Mouse (Mus musculus): ENCODE measurements at regions not wholly inside any gene's neighbourhood (a gene's known extent, or its start where the extent isn't known, plus 50 kb on each side); places are given as distances from the start of the nearest gene placed in this dataset.

DNA sequence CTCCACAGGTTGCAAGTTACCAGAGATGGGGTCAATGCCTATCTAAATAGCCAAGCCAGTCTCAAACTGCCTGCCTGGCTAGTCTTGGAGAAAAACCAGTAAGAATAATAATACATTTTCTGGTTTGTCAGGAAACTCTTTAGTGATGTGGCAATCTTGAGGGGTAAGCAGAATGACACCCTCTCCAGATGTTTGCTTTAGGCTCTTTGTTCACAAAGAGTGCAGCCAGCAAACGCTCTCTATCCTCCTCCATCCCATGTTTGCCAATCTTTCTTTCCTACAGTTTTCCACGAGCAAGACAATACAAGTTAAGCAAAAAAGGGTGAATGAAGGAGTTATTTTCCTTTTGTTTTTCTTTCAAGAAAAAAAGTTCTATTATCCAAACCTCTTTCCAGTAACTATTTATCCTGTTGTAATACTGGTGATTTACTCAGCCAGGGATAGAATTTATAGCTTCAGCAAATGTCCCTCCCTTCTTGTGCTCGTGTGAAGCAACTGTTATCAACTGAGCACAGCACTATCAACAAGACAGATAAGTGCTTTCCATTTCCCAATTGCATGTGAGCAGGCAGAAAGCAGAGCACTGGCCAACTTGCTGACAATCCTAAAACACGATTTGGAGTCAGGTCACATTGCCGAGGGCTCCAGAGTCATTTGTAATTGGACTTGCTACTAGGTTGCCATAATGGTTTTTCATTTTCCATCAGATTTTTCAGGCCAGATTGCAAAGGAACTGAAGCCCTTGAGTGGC lies 873.5 kb downstream of the Rapgef2 start:
- no peaks in the 10 kb centered on the region for H3K9me3 ChIP-seq (ENCODE audit: low read length)
- ATAC-seq: no peak
- no peaks in the 10 kb centered on the region for H3K4me1 ChIP-seq (ENCODE audit: insufficient read depth, low read length)
- H3K27me3 ChIP-seq (ENCODE audit: insufficient read depth, low read length): no peaks in the 10 kb centered on the region
- H3K27ac ChIP-seq: no peak overlapping the region
- no peak for TF ChIP-seq CTCF (IDR thresholded peaks at IDR 0.05; ENCODE audit: low read depth)
- H3K4me2 ChIP-seq (ENCODE audit: low read depth, low read length): no peak overlapping the region
- H3K9ac ChIP-seq (replicated peaks; ENCODE audit: low read length): no peak overlapping the region
- H3K4me3 ChIP-seq (ENCODE audit: low read length): no peak overlapping the region
- DNase-seq (ENCODE audit: low spot score): no peak
- H3K36me3 ChIP-seq (ENCODE audit: insufficient read depth, low read length): no peaks in the 10 kb centered on the region
- 55% methylated on average over 5 of the region's 5 CpGs for WGBS

DNA sequence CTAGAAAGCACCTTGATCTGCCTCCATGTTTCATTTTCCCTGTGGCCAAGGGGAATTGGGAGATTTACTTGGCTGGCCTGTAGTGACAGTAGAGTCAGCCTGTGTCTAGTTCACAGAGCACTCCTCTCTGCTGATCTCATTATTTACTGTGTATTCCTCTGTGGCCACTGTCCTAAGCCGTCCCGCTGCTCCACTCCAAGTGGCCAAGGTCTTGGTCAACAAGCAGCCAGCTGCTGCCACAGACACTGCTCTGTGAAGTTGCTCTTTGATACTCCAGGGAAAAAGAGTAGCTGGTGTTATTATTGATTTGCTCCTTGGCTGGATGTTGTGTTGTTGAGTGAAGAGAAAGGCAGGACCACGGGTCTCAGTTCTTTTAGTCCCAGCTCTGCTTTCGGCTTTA lies 874.9 kb downstream of the Rapgef2 start:
- ATAC-seq (no peak), DNase-seq (ENCODE audit: low spot score) (no peak)
- H3K4me1 ChIP-seq (ENCODE audit: insufficient read depth, low read length): no peaks in the 10 kb centered on the region
- TF ChIP-seq CTCF (IDR thresholded peaks at IDR 0.05; ENCODE audit: low read depth): no peak
- H3K4me2 ChIP-seq (ENCODE audit: low read depth, low read length): no peak overlapping the region
- no peaks in the 10 kb centered on the region for H3K36me3 ChIP-seq (ENCODE audit: insufficient read depth, low read length)
- H3K27me3 ChIP-seq (ENCODE audit: insufficient read depth, low read length): no peaks in the 10 kb centered on the region
- no peaks in the 10 kb centered on the region for H3K9me3 ChIP-seq (ENCODE audit: low read length)
- WGBS: 70% methylated on average over 4 of the region's 4 CpGs
- no peak overlapping the region for H3K27ac ChIP-seq
- H3K9ac ChIP-seq (replicated peaks; ENCODE audit: low read length): no peak overlapping the region
- no peak overlapping the region for H3K4me3 ChIP-seq (ENCODE audit: low read length)

DNA sequence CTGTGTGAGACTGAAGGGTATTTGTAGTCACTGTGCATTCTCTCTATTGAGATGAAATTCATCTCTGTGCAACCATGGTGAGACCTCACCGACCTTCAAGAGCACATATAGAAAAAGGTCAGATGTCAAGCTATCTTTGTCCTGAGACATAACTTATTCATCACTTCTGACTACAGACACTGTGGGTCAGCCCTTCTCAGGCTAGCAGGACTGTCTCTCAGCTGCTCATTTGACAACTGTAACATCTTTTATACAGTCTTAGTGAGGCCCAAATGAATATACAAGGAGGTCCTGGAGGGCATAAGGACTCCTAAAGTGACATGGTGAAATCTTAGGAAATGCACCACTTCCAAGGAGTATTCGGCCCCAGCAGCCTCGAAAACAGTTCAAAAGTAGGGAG lies 877.1 kb downstream of the Rapgef2 start:
- H3K27ac ChIP-seq: no peak overlapping the region
- ATAC-seq (no peak), DNase-seq (ENCODE audit: low spot score) (no peak)
- H3K4me2 ChIP-seq (ENCODE audit: low read depth, low read length): no peak overlapping the region
- 26% methylated on average over 3 of the region's 3 CpGs for WGBS
- no peaks in the 10 kb centered on the region for H3K4me1 ChIP-seq (ENCODE audit: insufficient read depth, low read length)
- H3K9me3 ChIP-seq (ENCODE audit: low read length): no peaks in the 10 kb centered on the region
- H3K36me3 ChIP-seq (ENCODE audit: insufficient read depth, low read length): no peaks in the 10 kb centered on the region
- no peak for TF ChIP-seq CTCF (IDR thresholded peaks at IDR 0.05; ENCODE audit: low read depth)
- no peaks in the 10 kb centered on the region for H3K27me3 ChIP-seq (ENCODE audit: insufficient read depth, low read length)
- no peak overlapping the region for H3K4me3 ChIP-seq (ENCODE audit: low read length)
- no peak overlapping the region for H3K9ac ChIP-seq (replicated peaks; ENCODE audit: low read length)

DNA sequence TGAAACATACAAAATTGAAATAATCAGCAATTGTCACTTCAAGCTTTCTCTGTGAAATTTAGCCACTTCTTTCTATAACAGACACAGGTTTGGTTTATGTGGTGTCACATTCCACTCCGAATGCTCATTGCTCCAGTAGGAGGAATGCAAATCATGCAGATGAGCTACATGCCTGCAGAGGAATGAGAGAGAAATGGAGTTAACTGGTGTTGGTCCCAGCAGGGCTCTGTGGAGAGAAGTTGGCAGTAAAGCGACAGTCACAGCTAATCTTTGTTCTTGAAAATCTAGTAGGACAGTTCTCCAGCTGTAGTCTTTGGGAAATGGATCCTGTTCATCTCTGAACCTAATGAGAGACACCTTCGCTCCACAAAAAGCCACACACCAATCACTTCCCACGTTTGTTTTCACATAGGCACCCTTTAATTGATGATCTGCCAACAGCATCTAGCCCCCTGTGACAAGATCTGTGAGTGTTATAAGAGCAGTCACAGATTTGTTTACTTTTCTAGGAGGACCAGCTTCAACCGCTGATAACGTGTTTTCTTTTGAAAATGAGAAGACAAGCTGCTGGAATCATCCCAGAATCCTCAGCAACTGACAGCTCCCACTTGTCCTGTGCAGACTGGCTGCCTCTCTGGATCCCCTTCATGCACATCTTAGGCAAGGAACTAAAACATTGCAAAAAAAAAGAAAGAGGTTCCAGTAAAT lies 880.4 kb downstream of the Rapgef2 start:
- Histone ChIP-seq H3K4me2 (ENCODE audit: low read depth, low read length) (no peak overlapping the region), H3K9ac (replicated peaks; ENCODE audit: low read length) (no peak overlapping the region), H3K9me3 (ENCODE audit: low read length) (no peaks in the 10 kb centered on the region), H3K27ac (no peak overlapping the region), H3K27me3 (ENCODE audit: insufficient read depth, low read length) (no peaks in the 10 kb centered on the region), H3K4me1 (ENCODE audit: insufficient read depth, low read length) (no peaks in the 10 kb centered on the region), H3K36me3 (ENCODE audit: insufficient read depth, low read length) (no peaks in the 10 kb centered on the region), H3K4me3 (ENCODE audit: low read length) (no peak overlapping the region)
- no peak for TF ChIP-seq CTCF (IDR thresholded peaks at IDR 0.05; ENCODE audit: low read depth)
- ATAC-seq (no peak), DNase-seq (ENCODE audit: low spot score) (peak; percentile 4)
- WGBS: 32% methylated on average over 6 of the region's 6 CpGs

DNA sequence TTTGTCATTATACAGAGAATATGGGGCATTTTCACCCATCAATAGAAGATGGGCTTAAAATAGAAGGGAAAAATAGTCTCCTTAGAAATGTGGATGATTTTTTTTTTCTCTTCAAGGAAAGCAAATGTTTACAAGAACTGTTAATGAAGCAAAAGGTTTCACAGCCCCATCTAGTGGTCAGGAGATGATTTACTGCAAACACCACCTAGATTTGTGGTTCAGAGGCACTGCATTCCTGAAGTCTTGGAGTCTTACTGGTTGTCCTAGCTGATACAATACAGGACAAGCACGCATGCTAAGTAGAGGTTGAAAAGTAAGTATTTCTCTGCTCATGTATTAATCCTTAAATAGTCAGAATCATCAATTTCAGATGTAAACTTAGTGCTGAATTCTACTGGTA lies 927.9 kb downstream of the Rapgef2 start:
- ATAC-seq (0 out of 2 replicates have a peak, but pooled peaks have one; percentile 51), DNase-seq (ENCODE audit: low spot score) (peak; percentile 89)
- H3K4me3 ChIP-seq (ENCODE audit: low read length): no peak overlapping the region
- H3K9ac ChIP-seq (replicated peaks; ENCODE audit: low read length): no peak overlapping the region
- H3K4me2 ChIP-seq (ENCODE audit: low read depth, low read length): no peak overlapping the region
- H3K4me1 ChIP-seq (ENCODE audit: insufficient read depth, low read length): no peaks in the 10 kb centered on the region
- no peak overlapping the region for H3K27ac ChIP-seq
- H3K9me3 ChIP-seq (ENCODE audit: low read length): no peaks in the 10 kb centered on the region
- no peaks in the 10 kb centered on the region for H3K36me3 ChIP-seq (ENCODE audit: insufficient read depth, low read length)
- TF ChIP-seq CTCF (IDR thresholded peaks at IDR 0.05; ENCODE audit: low read depth): peak; percentile 82
- no peaks in the 10 kb centered on the region for H3K27me3 ChIP-seq (ENCODE audit: insufficient read depth, low read length)
- WGBS: 29% methylated on average over 1 of the region's 1 CpGs

GRCm38 (mm10) chr3:78339891-78340290 lies 946.4 kb downstream of the Rapgef2 start:
- no peak for TF ChIP-seq CTCF (IDR thresholded peaks at IDR 0.05; ENCODE audit: low read depth)
- ATAC-seq (no peak), DNase-seq (ENCODE audit: low spot score) (no peak)
- Histone ChIP-seq H3K27ac (no peak overlapping the region), H3K9ac (replicated peaks; ENCODE audit: low read length) (no peak overlapping the region), H3K4me1 (ENCODE audit: insufficient read depth, low read length) (no peaks in the 10 kb centered on the region), H3K27me3 (ENCODE audit: insufficient read depth, low read length) (no peaks in the 10 kb centered on the region), H3K4me2 (ENCODE audit: low read depth, low read length) (no peak overlapping the region), H3K4me3 (ENCODE audit: low read length) (no peak overlapping the region), H3K9me3 (ENCODE audit: low read length) (no peaks in the 10 kb centered on the region), H3K36me3 (ENCODE audit: insufficient read depth, low read length) (no peaks in the 10 kb centered on the region)
- WGBS: 79% methylated on average over 1 of the region's 1 CpGs

Data from hindbrain, postnatal 0 days (tissue).